Mouse (Mus musculus) bone marrow, adult 2 months (tissue): ENCODE data around the gene Stk11. TPM values are rescaled to one million over a fixed set of nuclear protein-coding genes. Genes with fewer than 3 reads are reported as not detected.
A peak's percentile ranks its signal among the peaks of the same experiment; 100 is the strongest.

Source experiments
- H3K27ac ChIP-seq: fragments of 200-500 bp; 2 replicates; pipeline ENCODE4 v1.5.1; 2012; ENCODE audit warnings: low read depth, mild to moderate bottlenecking, control low read depth, inconsistent platforms, low read length; ENCODE audit not compliant: control insufficient read depth, poor library complexity, insufficient read depth
- H3K4me1 ChIP-seq: fragments of 200-500 bp; 2 replicates; pipeline ENCODE4 v1.6.1; 2011; ENCODE audit warnings: low read length; ENCODE audit not compliant: control insufficient read depth, insufficient read depth
- H3K4me3 ChIP-seq: fragments of 200-500 bp; replicated peaks from 2 replicates; pipeline ENCODE3; 2011; ENCODE audit warnings: mild to moderate bottlenecking, low read depth, low read length, control low read depth; ENCODE audit not compliant: control insufficient read depth
- CTCF ChIP-seq: fragments of 200-500 bp; IDR thresholded peaks from 2 replicates; pipeline ENCODE4 v1.5.1; 2011; ENCODE audit warnings: low read length, control low read depth; ENCODE audit not compliant: control insufficient read depth, insufficient read depth
- POLR2A ChIP-seq: fragments of 200-500 bp; IDR thresholded peaks from 2 replicates; pipeline ENCODE4 v1.6.1; 2011; ENCODE audit warnings: low read depth, mild to moderate bottlenecking, control low read depth, low read length, borderline replicate concordance; ENCODE audit not compliant: control insufficient read depth
- WGBS: fragments of 180-500 bp; shearing (Covaris S2); methylation state at CpG from one replicate; pipeline ENCODE4 v1.1.7; 2018; 5-methylcytosine and 5-hydroxymethylcytosine counted together
- polyA plus RNA-seq: library from polyadenylated mRNA; stranded (reverse); fragments of >200 nt; gene quantifications from 2 replicates; pipeline ENCODE4 v1.2.4, GENCODE M21; 2011; ENCODE audit warnings: low replicate concordance; ENCODE audit not compliant: missing spikeins, insufficient read depth, insufficient read length

Gene Stk11
- polyA plus RNA-seq, 1 experiment, result 344 TPM

DNA sequence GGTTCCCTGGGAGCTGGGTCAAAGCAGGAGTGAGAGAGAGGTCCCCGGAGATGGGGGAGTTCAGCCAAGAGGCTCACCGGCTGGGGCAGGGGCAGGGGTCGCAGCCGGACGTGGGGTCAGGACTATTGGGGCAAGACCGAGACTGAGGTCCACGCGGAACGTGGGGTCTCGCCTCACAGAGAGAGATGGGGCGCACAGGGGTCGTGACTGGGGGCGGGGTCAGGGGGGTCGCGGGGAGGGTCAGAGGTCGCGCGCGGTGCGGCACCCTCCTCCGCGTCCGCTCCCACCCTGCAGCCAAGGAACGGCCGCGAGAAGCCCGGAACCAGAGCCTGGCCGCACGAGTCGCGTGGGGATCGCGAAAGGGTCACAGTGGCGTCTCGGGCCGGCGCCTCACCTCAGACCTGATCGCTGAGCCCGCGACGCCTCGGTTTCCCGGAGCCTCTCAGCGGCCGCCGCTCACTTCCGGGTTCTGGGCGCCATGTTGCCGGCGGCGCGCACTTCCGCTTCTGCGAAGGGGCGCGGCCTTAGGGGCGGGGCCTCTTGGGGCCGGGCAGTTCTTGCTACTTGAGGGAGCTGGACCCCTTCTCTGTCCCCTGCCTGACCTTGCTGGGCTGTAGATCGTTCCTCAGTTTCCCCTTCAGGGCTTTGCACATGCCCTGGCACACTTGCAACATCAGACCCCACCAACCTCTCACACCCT is 13.2 kb upstream of the Stk11 start:
- peak overlapping the region; percentile 97 for H3K4me3 ChIP-seq
- WGBS, result 1% methylated on average over 59 of the region's 59 CpGs
- peaks cover 13% of the 10 kb centered on the region for H3K4me1 ChIP-seq
- H3K27ac ChIP-seq, result peak overlapping the region; percentile 96
- peak; percentile 94; the same call in 1 of the 2 replicates for TF ChIP-seq POLR2A
- no peak; the same call in 1 of the 2 replicates for TF ChIP-seq CTCF

GRCm38 (mm10) chr10:80103032-80103431 is 12.6 kb upstream of the Stk11 start:
- H3K27ac ChIP-seq, result peak overlapping the region; percentile 6; the same call in 1 of the 2 replicates
- peaks cover 13% of the 10 kb centered on the region for H3K4me1 ChIP-seq
- TF ChIP-seq CTCF (no peak), POLR2A (no peak)
- no peak overlapping the region for H3K4me3 ChIP-seq
- WGBS, result 57% methylated on average over 2 of the region's 2 CpGs

DNA sequence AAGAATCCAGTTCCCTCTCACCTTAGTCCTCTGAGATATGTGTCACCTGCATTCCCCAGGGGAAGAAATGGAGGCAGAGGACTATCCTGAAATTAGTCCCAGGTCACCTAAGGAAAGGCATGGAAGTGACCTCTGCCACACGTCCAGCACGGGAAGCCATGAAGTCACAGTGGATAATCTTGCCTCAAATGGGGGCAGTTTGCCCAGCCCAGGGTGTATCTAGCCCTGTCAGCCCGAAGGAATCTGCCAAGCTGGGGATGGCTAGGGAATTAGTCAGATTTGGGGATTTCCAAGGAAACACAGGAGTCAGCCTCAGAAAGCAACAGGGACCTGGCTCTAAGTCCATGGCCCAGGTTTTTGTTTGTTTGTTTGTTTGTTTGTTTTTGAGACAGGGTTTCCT is 11.4 kb upstream of the Stk11 start:
- TF ChIP-seq POLR2A (no peak), CTCF (no peak)
- Histone ChIP-seq H3K4me3 (no peak overlapping the region), H3K27ac (no peak overlapping the region), H3K4me1 (peaks cover 11% of the 10 kb centered on the region)
- 90% methylated on average over 3 of the region's 3 CpGs for WGBS

GRCm38 (mm10) chr10:80105460-80105859 is 10.1 kb upstream of the Stk11 start, which contains the start of gene Sbno2:
Sbno2 (minus strand) TSS chr10:80105571.
- Histone ChIP-seq H3K27ac (peak within 1 kb of the TSS; percentile 27), H3K4me1 (peaks cover 6% of the 10 kb centered on the region), H3K4me3 (peak within 1 kb of the TSS; percentile 44)
- TF ChIP-seq CTCF (no peak), POLR2A (no peak)
- WGBS, result 22% methylated on average over 5 of the region's 5 CpGs

- WGBS, result 53% methylated on average over 5 of the region's 5 CpGs
- Histone ChIP-seq H3K4me3 (no peak overlapping the region), H3K27ac (peak overlapping the region; percentile 27), H3K4me1 (peaks cover 6% of the 10 kb centered on the region)
- TF ChIP-seq POLR2A, result no peak
Measured at GRCm38 (mm10) chr10:80105926-80106325, 9.7 kb upstream of the Stk11 start.

- 86% methylated on average over 6 of the region's 6 CpGs for WGBS
- no peak for TF ChIP-seq POLR2A
- no peak for TF ChIP-seq CTCF
- Histone ChIP-seq H3K27ac (no peak overlapping the region), H3K4me3 (no peak overlapping the region), H3K4me1 (peaks cover 3% of the 10 kb centered on the region)
Measured at GRCm38 (mm10) chr10:80107678-80108077, 7.9 kb upstream of the Stk11 start.

- peaks cover 1% of the 10 kb centered on the region; the same call in 1 of the 2 replicates for H3K4me1 ChIP-seq
- TF ChIP-seq POLR2A, result no peak
- TF ChIP-seq CTCF, result peak; percentile 96
- H3K4me3 ChIP-seq, result peak overlapping the region; percentile 77
- 3% methylated on average over 27 of the region's 27 CpGs for WGBS
- peak overlapping the region; percentile 95 for H3K27ac ChIP-seq
Measured at GRCm38 (mm10) chr10:80114341-80115284, 990 bp upstream of the Stk11 start.

DNA sequence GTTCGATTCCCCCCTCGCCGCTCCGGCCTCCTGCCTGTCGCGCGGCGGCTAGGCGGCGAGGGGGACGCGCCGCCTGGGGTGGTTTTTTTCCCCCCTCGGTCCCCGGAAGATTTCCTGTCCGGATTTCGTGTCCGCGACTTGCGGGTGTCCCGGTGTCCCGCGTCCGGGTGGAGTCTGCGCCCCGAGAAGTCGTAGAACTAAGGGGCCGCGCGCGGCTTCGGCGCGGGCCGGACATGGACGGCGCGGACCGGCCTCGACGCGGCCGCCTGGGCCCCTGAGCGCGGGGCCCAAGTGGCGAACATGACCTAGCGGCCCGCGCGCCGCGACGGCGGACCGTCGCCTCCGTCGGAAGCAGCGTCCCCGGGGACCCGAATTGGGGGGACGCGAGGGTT is 337 bp downstream of the Stk11 start:
- peak overlapping the region; percentile 98 for H3K27ac ChIP-seq
- peaks cover 5% of the 10 kb centered on the region for H3K4me1 ChIP-seq
- TF ChIP-seq CTCF (no peak), POLR2A (no peak)
- WGBS, result under 1% methylated on average over 63 of the region's 63 CpGs
- peak overlapping the region; percentile 86 for H3K4me3 ChIP-seq
